Mouse (Mus musculus) heart, postnatal 0 days (tissue): ENCODE measurements around the gene Cd200r3. TPM values are rescaled to one million over a fixed set of nuclear protein-coding genes. Genes with fewer than 3 reads are reported as not detected.

ENCODE experiments used
- ATAC-seq: fragments of 200-750 bp; cut with Nextera tagmentation; 2 replicates; pipeline ENCODE4 v1.8.0; 2017; ENCODE audit warnings: low read depth, moderate number of reproducible peaks, moderate library complexity; ENCODE audit not compliant: insufficient read depth
- DNase-seq: peaks from one replicate; pipeline ENCODE4 v3.0.0-alpha.2; 2016; ENCODE audit warnings: low spot score
- H3K27ac ChIP-seq: fragments of 300-500 bp; sonication (generic); 2 replicates; pipeline ENCODE4 v1.5.1; 2014; ENCODE audit warnings: low read depth, mild to moderate bottlenecking
- H3K27me3 ChIP-seq: fragments of 300-500 bp; sonication (generic); 2 replicates; pipeline ENCODE4 v1.6.1; 2014; ENCODE audit warnings: low read length, mixed read lengths; ENCODE audit not compliant: control insufficient read depth, insufficient read depth
- H3K36me3 ChIP-seq: fragments of 300-500 bp; sonication (generic); replicated peaks from 2 replicates; pipeline ENCODE4 v1.6.1; 2014; ENCODE audit warnings: low read length, mixed read lengths; ENCODE audit not compliant: control insufficient read depth, insufficient read depth
- H3K4me1 ChIP-seq: fragments of 300-500 bp; sonication (generic); 2 replicates; pipeline ENCODE4 v1.6.1; 2014; ENCODE audit warnings: antibody characterized with exemption; ENCODE audit not compliant: control insufficient read depth, insufficient read depth
- H3K4me2 ChIP-seq: fragments of 300-500 bp; sonication (generic); 2 replicates; pipeline ENCODE4 v1.6.1; 2014; ENCODE audit warnings: low read depth, mild to moderate bottlenecking, low read length, moderate library complexity
- H3K4me3 ChIP-seq: fragments of 300-500 bp; sonication (generic); 2 replicates; pipeline ENCODE4 v1.5.1; 2014; ENCODE audit warnings: low read depth, low read length
- H3K9ac ChIP-seq: fragments of 300-500 bp; sonication (generic); replicated peaks from 2 replicates; pipeline ENCODE4 v1.6.1; 2014; ENCODE audit warnings: low read depth, low read length, mixed read lengths
- H3K9me3 ChIP-seq: fragments of 300-500 bp; sonication (generic); replicated peaks from 2 replicates; pipeline ENCODE4 v1.6.1; 2016; ENCODE audit warnings: low read length; ENCODE audit not compliant: control insufficient read depth
- CTCF ChIP-seq: IDR thresholded peaks from 2 replicates; pipeline ENCODE4 v1.5.1; 2016; ENCODE audit warnings: antibody characterized with exemption, control low read depth, low read depth
- EP300 ChIP-seq: IDR thresholded peaks from 2 replicates; pipeline ENCODE4 v1.6.1; 2016; ENCODE audit warnings: antibody characterized with exemption, low read depth
- whole genome bisulfite sequencing: fragments of 180-500 bp; shearing (Covaris S2); extraction: QIAGEN DNeasy Blood & Tissue Kit; methylation state at CpG from one replicate; pipeline ENCODE4 v1.1.7; 2014; 5-methylcytosine and 5-hydroxymethylcytosine counted together
- polyA plus RNA-seq: library from polyadenylated mRNA; unstranded; fragments of >200 nt; fragmentation: Nextera tagmentation; extraction: Ambion mirVana; gene quantifications from 2 replicates; pipeline ENCODE4 v1.2.1, GENCODE M21; 2015
- total RNA-seq: library from RNA; depleted of rRNA; stranded (reverse); fragments of >200 nt; gene quantifications from 2 replicates; pipeline ENCODE4 v1.2.3, GENCODE M21; 2014; ENCODE audit warnings: low replicate concordance; rRNA removed

Cd200r3 gene
- total and polyA plus RNA-seq, 2 experiments from 2014 or later = 0.51 to 0.99 TPM

GRCm38 (mm10) chr16:45023904-45024303 lies 80.4 kb downstream of the Cd200r3 start:
- H3K4me2 ChIP-seq = no peak overlapping the region
- TF ChIP-seq CTCF (peak; percentile 31), EP300 (no peak)
- ATAC-seq = no peak

GRCm38 (mm10) chr16:45025321-45025720 lies 81.8 kb downstream of the Cd200r3 start:
- Histone ChIP-seq H3K9me3 (no peaks in the 10 kb centered on the region), H3K27me3 (no peaks in the 10 kb centered on the region), H3K9ac (no peak overlapping the region), H3K36me3 (no peaks in the 10 kb centered on the region), H3K4me2 (no peak overlapping the region), H3K4me1 (no peaks in the 10 kb centered on the region), H3K4me3 (no peak overlapping the region), H3K27ac (no peak overlapping the region)
- no peak for DNase-seq
- WGBS = 51% methylated on average over 6 of the region's 6 CpGs
- no peak for ATAC-seq
- TF ChIP-seq CTCF (no peak), EP300 (no peak)

More at GRCm38 (mm10) chr16:45023904-45024303, 80.4 kb downstream of the Cd200r3 start:
- Histone ChIP-seq H3K9ac (no peak overlapping the region), H3K27me3 (no peaks in the 10 kb centered on the region), H3K9me3 (no peaks in the 10 kb centered on the region), H3K4me3 (no peak overlapping the region), H3K4me1 (no peaks in the 10 kb centered on the region), H3K27ac (no peak overlapping the region), H3K36me3 (no peaks in the 10 kb centered on the region)
- WGBS = 52% methylated on average over 4 of the region's 4 CpGs
- DNase-seq = peak; percentile 15

GRCm38 (mm10) chr16:45029080-45029479 lies 85.6 kb downstream of the Cd200r3 start:
- Histone ChIP-seq H3K27ac (no peak overlapping the region), H3K4me2 (no peak overlapping the region), H3K4me3 (no peak overlapping the region), H3K9me3 (no peaks in the 10 kb centered on the region), H3K36me3 (no peaks in the 10 kb centered on the region), H3K4me1 (no peaks in the 10 kb centered on the region), H3K27me3 (no peaks in the 10 kb centered on the region), H3K9ac (no peak overlapping the region)
- TF ChIP-seq EP300 (no peak), CTCF (no peak)
- WGBS = 85% methylated on average over 5 of the region's 5 CpGs
- DNase-seq = no peak
- no peak for ATAC-seq

GRCm38 (mm10) chr16:45029493-45029892 lies 86.0 kb downstream of the Cd200r3 start:
- Histone ChIP-seq H3K9me3 (no peaks in the 10 kb centered on the region), H3K4me3 (no peak overlapping the region), H3K27ac (no peak overlapping the region), H3K9ac (no peak overlapping the region), H3K36me3 (no peaks in the 10 kb centered on the region), H3K27me3 (no peaks in the 10 kb centered on the region), H3K4me2 (no peak overlapping the region), H3K4me1 (no peaks in the 10 kb centered on the region)
- ATAC-seq (no peak), DNase-seq (no peak)
- WGBS = 69% methylated on average over 1 of the region's 1 CpGs
- TF ChIP-seq EP300 (no peak), CTCF (no peak)

GRCm38 (mm10) chr16:45030127-45030526 lies 86.6 kb downstream of the Cd200r3 start:
- TF ChIP-seq CTCF (no peak), EP300 (no peak)
- no peak overlapping the region for H3K9ac ChIP-seq
- no peaks in the 10 kb centered on the region for H3K36me3 ChIP-seq
- WGBS = 75% methylated on average over 4 of the region's 4 CpGs
- H3K27me3 ChIP-seq = no peaks in the 10 kb centered on the region
- ATAC-seq = no peak
- no peak overlapping the region for H3K4me2 ChIP-seq
- H3K9me3 ChIP-seq = no peaks in the 10 kb centered on the region
- no peaks in the 10 kb centered on the region for H3K4me1 ChIP-seq
- no peak for DNase-seq
- no peak overlapping the region for H3K4me3 ChIP-seq
- H3K27ac ChIP-seq = no peak overlapping the region

GRCm38 (mm10) chr16:45030796-45031195 lies 87.3 kb downstream of the Cd200r3 start:
- WGBS = 67% methylated on average over 2 of the region's 2 CpGs
- H3K27ac ChIP-seq = no peak overlapping the region
- TF ChIP-seq CTCF (no peak), EP300 (no peak)
- H3K36me3 ChIP-seq = no peaks in the 10 kb centered on the region
- DNase-seq = no peak
- no peaks in the 10 kb centered on the region for H3K27me3 ChIP-seq
- H3K9me3 ChIP-seq = no peaks in the 10 kb centered on the region
- no peak overlapping the region for H3K4me3 ChIP-seq
- H3K9ac ChIP-seq = no peak overlapping the region
- no peak; the same call in 1 of the 2 replicates for ATAC-seq
- H3K4me2 ChIP-seq = no peak overlapping the region
- H3K4me1 ChIP-seq = no peaks in the 10 kb centered on the region

Other genes with a start within 250 kb of the Cd200r3 start
- 3.1 and 11.6 TPM in 2 replicates for gene Nepro, start 219.4 kb upstream of the Cd200r3 start, total RNA-seq
- gene Nepro, start 219.4 kb upstream of the Cd200r3 start, polyA plus RNA-seq = 2.0 and 2.3 TPM in 2 replicates
- 9.0 and 17.1 TPM in 2 replicates for gene Gtpbp8, start 197.3 kb upstream of the Cd200r3 start, total RNA-seq
- 21.9 and 24.6 TPM in 2 replicates for gene Gtpbp8, start 197.3 kb upstream of the Cd200r3 start, polyA plus RNA-seq
- gene Cd200r1, start 177.9 kb upstream of the Cd200r3 start, total RNA-seq = 1.6 and 3.9 TPM in 2 replicates
- gene Cd200r1, start 177.9 kb upstream of the Cd200r3 start, polyA plus RNA-seq = 0.98 and 1.1 TPM in 2 replicates
- gene Cd200r4, start 131.9 kb upstream of the Cd200r3 start, total RNA-seq = not detected in 2 replicates
- gene Cd200r4, start 131.9 kb upstream of the Cd200r3 start, polyA plus RNA-seq = 0.14 TPM in 1 of 2 replicates, not detected in the other
- gene Cd200r2, start 76.6 kb upstream of the Cd200r3 start, total RNA-seq = not detected in 2 replicates
- 0.07 TPM in 1 of 2 replicates, not detected in the other for gene Cd200r2, start 76.6 kb upstream of the Cd200r3 start, polyA plus RNA-seq
- gene Ccdc80, start 149.7 kb downstream of the Cd200r3 start, total RNA-seq = 61.4 and 70.2 TPM in 2 replicates
- gene Ccdc80, start 149.7 kb downstream of the Cd200r3 start, polyA plus RNA-seq = 75.3 and 75.8 TPM in 2 replicates
- 20.5 and 47.7 TPM in 2 replicates for gene Slc35a5, start 215.0 kb downstream of the Cd200r3 start, total RNA-seq
- 11.6 and 12.0 TPM in 2 replicates for gene Slc35a5, start 215.0 kb downstream of the Cd200r3 start, polyA plus RNA-seq
- gene Atg3, start 215.1 kb downstream of the Cd200r3 start, total RNA-seq = 4.5 and 5.6 TPM in 2 replicates
- gene Atg3, start 215.1 kb downstream of the Cd200r3 start, polyA plus RNA-seq = 30.1 and 31.2 TPM in 2 replicates